Mouse (Mus musculus): Measurements from ENCODE around the gene Aven.

Gene Aven

GRCm38 (mm10) chr2:112561549-112561948, 68.8 kb downstream of the Aven start:
- DNase-seq: no peak

- no peak for DNase-seq
Observed at GRCm38 (mm10) chr2:112565060-112565459, 72.3 kb downstream of the Aven start.

- DNase-seq: no peak
Observed at GRCm38 (mm10) chr2:112566290-112567085, 73.7 kb downstream of the Aven start.

GRCm38 (mm10) chr2:112567786-112568185, 75.0 kb downstream of the Aven start:
- DNase-seq: no peak

- DNase-seq: no peak
Observed at GRCm38 (mm10) chr2:112590985-112591384, 98.2 kb downstream of the Aven start.

GRCm38 (mm10) chr2:112591451-112591871, 98.7 kb downstream of the Aven start:
- DNase-seq: peak; percentile 20

- no peak for DNase-seq
Observed at GRCm38 (mm10) chr2:112593322-112593721, 100.6 kb downstream of the Aven start.

GRCm38 (mm10) chr2:112593781-112594180, 101.0 kb downstream of the Aven start:
- no peak for DNase-seq

- no peak for DNase-seq
Observed at GRCm38 (mm10) chr2:112595807-112596206, 103.0 kb downstream of the Aven start.

GRCm38 (mm10) chr2:112596415-112596814, 103.7 kb downstream of the Aven start:
- no peak for DNase-seq

GRCm38 (mm10) chr2:112597064-112597463, 104.3 kb downstream of the Aven start:
- no peak for DNase-seq

GRCm38 (mm10) chr2:112600222-112600621, 107.5 kb downstream of the Aven start:
- DNase-seq: no peak

GRCm38 (mm10) chr2:112602487-112602886, 109.7 kb downstream of the Aven start:
- no peak for DNase-seq

- no peak for DNase-seq
Observed at GRCm38 (mm10) chr2:112606536-112606935, 113.8 kb downstream of the Aven start.

- DNase-seq: no peak
Observed at GRCm38 (mm10) chr2:112612628-112613027, 119.9 kb downstream of the Aven start.

GRCm38 (mm10) chr2:112614375-112614774, 121.6 kb downstream of the Aven start:
- DNase-seq: no peak

- no peak for DNase-seq
Observed at GRCm38 (mm10) chr2:112617206-112617605, 124.4 kb downstream of the Aven start.

- no peak for DNase-seq
Observed at GRCm38 (mm10) chr2:112625156-112625555, 132.4 kb downstream of the Aven start.

- no peak for DNase-seq
Observed at GRCm38 (mm10) chr2:112630669-112631068, 137.9 kb downstream of the Aven start.

GRCm38 (mm10) chr2:112632536-112632935, 139.8 kb downstream of the Aven start:
- DNase-seq: no peak

GRCm38 (mm10) chr2:112637206-112637605, 144.4 kb downstream of the Aven start:
- no peak for DNase-seq

- DNase-seq: no peak
Observed at GRCm38 (mm10) chr2:112653836-112654235, 161.1 kb downstream of the Aven start.

GRCm38 (mm10) chr2:112656131-112656530, 163.4 kb downstream of the Aven start:
- no peak for DNase-seq

- DNase-seq: no peak
Observed at GRCm38 (mm10) chr2:112669461-112669860, 176.7 kb downstream of the Aven start.

GRCm38 (mm10) chr2:112676175-112676574, 183.4 kb downstream of the Aven start:
- DNase-seq: no peak
